Mouse (Mus musculus): ENCODE results near the gene Aqp9.
A peak's percentile ranks its signal among the peaks of the same experiment; 100 is the strongest.

Gene Aqp9

DNA sequence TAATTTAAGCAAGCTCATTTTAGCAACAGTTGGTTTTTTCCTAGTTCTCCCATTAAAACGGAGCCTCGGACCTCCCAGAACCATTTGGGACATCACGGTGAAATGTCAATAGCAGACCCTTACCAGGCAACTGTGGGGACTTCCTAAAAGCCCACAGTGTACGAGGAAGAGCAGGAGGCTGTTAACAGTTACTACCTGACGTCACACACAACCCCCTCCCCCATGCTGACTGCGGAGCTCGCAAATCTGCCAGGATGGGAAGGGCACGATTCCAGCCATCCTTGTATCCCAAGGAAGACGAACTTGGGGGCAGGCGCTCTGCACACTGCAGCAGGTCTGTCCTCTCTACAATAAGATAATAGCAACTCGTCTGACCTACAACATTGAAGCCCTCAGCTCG, at the start of gene Aqp9:
TSS of gene Aqp9 (minus strand) at position 172 of the 400 bp plus-strand sequence.
- no peak for DNase-seq (ENCODE audit: low read depth)

DNA sequence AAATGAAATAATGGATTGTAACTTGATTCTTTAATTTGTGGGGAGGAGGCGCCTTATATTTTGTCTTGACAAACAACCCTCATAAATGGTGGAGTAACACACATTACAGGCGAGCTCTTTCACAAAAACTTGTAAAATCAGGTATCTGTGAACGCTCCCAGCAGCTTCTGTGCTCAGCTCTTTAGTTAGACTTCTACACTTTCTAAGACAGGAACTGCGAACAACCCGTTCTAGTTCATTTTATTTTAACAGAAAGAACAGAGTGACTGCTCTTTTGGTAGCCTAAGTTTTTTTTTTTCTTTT, 49.3 kb upstream of the Aqp9 start:
- no peak for DNase-seq (ENCODE audit: low read depth)

DNA sequence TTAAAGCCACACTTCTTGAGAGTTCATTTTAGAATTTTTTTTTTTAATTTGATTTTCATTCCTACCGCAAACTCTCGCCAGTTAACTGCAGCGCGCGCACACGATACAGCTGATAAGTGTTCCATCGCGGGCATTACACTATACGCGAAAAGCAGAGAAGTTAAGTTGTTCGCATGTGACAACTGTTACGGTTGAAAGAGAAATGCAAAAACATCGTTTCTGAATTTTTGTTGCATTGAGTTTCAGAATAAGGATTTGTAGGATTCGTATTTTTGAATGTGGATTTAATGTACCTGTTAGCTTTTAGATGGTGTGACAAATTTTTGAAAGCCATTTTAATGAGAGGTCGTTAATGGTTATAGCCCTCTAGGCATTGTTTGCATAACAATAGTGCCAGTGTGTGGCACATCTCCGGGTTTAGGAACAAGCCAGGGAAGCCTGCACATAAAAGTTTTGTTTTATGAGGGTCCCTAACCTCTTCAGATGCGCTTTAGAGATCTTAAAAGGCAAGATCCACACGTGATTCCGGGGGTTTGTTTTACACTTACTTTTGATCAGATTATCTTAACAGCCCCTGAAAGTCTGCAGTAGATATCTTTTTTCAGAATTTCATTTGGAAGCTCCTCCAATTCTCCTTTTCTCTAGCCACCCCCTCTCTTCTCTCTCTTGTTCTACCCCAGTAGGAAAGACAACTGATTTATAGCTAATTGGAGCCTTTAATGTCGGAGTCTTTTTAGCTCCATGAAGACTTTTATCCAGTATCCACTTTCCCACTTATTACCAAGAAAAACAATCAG, 48.7 kb upstream of the Aqp9 start:
- DNase-seq (ENCODE audit: low read depth): no peak

DNA sequence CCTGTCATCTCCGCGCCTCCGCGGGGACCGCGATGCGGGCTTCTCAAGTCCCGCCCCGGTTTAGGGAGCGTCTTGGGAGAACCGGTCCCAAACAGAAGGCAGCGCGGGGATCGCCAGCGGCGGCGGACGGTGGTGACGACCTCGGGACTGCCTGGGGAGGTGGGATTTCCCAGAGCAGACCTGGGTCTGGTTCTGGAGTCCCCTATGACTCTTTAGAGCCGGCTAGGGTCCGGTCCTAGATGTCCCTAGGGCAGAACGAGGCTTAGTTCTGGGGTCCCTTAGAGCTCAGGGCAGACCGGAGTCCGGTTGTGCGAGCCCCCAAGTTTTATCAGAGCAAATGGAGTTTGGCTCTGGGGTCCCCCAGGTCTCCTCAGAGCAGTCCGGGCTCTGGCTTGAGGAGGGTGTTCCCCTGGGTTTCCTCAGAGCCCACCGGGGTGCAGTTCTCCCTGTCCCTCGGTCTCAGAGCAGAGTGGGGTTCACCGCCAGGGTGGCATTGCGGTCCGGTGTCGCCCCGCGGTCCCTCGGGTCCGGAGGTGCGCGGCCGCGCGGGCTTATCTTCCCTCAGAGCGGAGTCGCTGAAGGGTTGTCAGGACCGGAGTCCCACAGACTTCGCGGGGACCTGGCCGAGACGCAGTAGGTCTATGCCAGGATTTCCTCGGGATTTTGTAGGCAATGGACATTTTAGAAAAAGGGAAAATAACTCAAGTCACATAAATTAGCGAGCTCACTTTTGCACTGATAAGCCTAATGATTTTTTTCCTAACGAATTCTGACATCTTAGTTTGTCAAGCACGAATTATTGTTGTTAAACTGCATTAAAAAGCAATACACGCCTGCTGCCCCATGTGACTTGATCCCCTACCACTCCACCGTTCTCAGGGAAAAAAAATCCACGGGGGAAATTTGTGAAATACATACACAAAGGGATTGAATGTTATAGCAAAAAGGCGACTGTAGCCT, 47.8 kb upstream of the Aqp9 start:
- no peak for DNase-seq (ENCODE audit: low read depth)

DNA sequence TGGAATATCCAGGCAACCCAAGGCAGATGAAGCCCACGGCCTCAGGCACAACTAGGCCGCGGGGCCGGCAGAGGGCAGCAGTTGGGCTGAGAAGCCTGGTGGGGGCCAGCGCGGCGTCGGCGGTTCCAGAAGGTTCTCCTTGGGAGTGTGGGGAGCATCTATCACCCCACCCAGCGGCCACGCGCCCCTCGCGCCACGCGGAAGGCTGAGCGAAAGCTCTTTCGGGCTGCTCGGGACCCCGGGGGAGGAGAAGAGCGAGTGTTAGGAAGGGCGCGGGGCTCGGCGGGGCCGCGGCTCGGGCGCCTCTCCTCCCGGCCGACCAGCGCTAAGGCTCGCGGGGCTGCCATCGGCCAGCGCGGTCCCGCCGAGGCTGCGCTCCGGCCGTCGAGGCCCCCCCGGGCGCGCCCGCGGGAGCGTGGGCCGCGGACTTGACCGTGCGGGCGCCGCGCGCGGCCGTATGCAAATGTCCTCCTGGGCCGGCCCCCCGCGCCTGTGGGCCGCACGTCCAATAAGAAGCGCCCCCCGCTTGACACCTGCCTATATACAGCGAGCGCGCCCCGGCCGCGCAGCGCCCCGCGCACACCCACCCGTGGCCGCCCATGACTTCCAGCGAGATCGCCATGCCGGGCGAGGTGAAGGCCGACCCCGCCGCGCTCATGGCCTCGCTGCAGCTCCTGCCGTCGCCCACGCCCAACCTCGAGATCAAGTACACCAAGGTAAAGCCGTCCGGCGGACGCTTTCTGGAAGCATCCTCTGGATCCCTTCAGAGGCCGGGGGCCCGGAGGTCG, 47.0 kb upstream of the Aqp9 start, which contains the start of gene Aldh1a2:
TSS of gene Aldh1a2 (plus strand) at position 542 of the 788 bp plus-strand sequence.
- no peak for DNase-seq (ENCODE audit: low read depth)

DNA sequence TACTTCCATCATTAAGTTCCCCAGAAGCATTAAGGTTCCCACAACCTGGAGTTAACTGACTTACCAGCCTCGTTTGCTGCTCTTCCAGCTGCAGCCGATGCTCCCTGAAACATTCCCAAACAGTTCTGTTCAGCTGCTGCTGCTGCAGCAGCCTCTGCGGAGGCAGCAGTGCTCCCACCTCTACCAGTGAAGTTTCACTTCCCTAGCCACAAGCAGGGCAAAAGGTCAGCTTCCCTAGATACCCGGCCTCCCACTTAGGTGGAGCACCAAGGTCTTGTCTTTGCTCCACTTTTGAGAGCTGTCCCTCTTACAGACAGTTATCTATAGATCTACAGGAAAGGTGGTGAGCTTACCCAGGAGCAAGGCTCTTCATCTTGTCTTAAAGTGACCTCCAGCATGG, 45.2 kb upstream of the Aqp9 start:
- DNase-seq (ENCODE audit: low read depth): no peak

DNA sequence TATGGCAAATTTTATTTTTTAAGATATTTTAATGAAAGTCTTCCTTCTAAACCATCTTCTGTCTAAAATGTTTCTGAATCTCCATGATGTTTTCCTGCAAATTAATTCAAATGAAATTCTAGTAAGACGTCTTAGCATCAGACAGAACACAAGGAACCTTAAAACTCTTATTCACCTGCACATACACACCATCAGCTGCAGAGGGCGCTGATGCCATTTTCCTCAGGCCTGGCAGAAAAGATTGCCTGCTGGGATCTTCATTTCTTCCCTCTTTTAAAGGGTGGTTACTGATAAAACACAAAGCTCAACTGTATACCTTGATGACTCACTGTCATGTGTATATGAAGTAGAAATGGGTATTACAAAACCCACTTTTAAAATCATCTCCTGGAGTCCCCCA, 42.4 kb upstream of the Aqp9 start:
- no peak for DNase-seq (ENCODE audit: low read depth)

DNA sequence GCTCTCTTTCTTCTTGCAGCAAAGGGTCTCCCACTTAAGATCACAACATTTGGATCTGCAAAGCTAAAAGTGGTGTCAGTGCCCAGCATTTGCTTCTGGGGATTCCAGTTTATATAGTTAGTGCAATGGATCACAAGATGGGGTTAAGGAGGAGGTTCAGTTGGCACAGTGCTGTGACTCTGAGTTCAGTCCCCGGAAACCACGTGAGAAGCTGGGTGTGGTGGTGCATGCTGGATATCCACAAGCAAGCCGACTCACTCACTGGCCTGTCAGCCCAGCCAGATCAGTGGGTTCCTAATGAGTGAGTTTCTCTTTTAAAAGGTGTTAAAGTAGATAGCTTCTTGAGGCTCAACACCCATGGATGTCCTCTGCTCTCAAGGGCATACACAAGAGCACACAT, 40.8 kb upstream of the Aqp9 start:
- no peak for DNase-seq (ENCODE audit: low read depth)

DNA sequence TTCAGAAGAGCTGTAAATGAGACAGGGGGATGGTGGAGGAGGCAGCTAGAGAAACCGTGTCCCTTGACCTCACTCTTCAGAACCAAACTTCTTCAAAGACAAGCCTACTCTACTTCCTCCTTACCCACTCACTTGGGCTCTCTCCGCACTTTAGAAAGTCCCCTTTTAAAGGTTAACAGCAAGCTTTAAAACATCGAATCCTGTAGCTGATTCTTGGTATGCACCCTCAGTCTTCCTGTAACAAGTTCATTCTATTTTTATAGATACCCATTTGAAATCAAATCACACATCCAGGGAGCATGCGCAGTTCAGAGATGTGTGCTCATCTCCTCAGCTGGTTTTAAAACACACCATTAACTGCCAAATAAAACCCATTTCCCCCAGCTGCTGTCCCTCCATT, 33.8 kb upstream of the Aqp9 start:
- no peak for DNase-seq (ENCODE audit: low read depth)

DNA sequence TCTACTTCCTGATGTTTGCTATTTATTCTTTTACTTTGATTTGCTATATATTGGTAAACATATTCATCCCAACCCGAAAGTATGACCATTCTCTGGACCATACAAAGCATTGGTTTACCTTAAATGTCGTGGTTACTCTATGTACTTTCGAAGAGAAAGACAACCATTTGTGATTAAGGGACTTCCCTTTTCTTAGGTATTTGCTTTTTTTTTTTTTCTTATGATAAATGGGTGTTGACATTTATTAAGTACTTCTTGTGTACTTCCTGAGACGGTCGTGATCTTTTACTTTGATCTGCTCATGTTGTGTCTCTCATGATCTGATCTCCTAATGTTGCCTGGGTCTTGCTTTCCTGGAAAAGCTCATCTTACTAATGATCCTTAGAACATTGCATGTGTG, 30.3 kb upstream of the Aqp9 start:
- no peak for DNase-seq (ENCODE audit: low read depth)

DNA sequence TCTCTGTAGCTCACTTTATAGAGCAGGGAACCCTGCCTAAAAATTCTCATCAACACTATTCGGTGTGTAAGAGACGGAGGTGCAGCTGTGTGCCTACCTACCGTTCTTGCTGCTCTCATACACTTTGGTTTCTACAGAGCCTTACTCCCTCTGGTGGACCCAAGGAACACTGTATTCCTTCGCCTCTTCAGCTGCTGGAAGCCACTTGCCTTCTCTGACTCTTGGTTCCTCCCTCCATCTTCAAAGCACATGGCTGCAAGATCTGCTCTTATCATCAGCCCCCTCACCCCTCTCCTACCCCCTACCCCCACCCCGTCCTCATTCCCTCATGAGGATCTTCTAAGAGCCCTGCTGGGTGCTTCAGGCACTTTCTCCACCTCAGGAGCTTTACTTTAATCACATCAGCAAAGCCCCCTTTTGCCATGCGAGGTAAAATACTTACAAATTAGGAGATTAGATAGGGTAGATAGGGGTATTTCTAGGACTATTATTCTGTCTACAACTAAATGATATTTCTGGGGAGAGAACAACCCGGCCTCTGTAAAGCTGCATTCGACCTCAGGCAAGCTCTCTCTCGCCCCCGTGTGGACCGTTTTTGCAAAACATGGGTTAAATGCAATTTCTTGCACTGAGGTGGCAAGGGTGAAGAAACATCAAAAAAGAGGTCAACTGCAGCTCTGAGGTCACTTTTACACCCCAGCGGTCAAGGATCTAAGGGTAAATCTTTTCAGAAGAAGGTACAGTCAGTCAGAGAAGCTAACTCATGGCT, 20.3 kb upstream of the Aqp9 start:
- peak; percentile 77 for DNase-seq (ENCODE audit: low read depth)

DNA sequence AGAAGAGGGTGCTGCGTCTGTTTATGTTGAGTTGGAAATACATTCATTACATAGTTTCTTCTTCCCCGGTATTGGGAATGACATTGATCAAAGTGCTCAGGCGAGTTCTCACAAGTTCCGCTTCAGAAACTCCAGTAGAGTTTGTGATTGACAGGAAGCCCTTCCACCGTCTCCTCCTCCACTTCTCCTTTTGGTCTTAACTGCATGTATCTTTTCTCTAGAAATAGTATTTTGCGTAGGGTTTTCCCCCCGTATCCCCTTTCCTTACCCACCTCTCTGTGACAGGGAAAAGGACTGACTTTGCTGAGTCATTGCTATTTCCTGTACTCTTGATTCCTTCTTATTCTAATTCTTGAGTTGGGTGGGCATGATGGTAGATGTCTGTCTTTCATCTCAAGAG, 18.9 kb upstream of the Aqp9 start:
- no peak for DNase-seq (ENCODE audit: low read depth)

DNA sequence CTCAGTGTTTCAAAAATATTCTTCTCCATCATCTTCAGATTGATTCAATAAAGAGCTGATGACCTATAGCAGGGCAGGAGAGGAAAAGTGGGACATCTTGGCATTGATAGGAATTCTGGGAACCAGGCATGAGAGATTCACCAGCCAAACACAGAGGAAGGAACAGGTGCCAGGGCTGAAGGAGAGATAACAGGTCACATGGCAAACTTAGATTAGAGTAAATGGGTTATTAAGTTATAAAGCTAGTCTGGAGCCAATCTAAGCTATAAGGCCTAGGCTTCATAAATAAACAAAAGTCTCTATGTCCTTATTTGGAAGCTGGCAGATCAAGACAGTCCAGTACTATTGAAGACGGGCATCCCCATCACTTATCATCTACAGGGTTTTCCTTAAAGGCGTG, 17.3 kb upstream of the Aqp9 start:
- DNase-seq (ENCODE audit: low read depth): no peak

DNA sequence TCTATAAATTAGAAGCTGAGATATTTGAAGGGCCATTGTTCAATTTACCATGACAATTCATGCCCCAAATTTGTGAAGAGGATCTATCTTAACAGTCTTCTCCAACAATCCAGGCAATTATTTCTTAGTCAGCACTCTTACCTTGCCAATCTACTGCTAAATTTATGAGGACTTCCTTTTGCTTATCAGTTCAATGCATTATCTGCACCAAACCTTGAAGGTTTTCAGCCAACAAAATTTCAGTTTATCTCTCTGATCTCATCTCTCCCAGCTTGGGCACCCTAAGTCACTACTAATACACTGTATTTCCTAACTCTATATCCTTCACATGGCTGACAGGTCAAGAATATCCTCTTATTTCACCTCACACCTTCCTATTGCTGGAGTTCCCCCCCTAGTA, 16.8 kb upstream of the Aqp9 start:
- DNase-seq (ENCODE audit: low read depth): no peak

DNA sequence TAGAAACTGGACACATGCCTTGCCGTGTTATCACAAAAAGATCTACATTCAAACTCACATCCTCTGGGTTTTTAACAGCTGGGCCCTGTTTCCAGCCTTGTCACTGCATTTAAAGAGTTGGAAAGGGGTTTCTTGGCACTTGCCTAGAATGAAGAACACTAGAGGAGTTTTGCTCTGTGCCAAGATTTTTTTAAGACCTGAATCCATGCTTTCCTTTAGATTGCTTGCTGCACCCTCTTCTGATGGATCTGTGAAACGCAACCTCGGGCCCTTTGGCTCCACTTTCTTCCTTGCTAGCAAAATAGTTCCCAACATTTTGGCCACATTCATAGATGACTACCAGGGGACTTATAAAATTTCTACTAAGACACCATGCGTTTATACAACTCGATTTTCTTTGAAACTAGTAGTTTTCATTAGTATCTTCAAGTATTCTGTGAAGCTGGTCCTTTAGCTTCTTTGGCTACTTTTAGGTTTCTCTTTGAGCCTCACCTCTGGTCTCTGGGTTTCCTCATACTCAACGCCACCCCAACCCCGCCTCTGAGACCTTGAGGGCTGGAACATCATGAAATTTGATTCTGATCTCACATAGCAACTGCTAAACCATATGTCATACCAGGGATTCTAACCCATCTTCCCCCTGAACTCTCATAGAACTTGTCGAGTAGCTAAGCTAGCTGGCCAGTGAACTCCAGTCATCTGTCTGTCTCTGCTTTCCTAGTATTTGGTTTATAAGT, 11.7 kb upstream of the Aqp9 start:
- DNase-seq (ENCODE audit: low read depth): no peak

DNA sequence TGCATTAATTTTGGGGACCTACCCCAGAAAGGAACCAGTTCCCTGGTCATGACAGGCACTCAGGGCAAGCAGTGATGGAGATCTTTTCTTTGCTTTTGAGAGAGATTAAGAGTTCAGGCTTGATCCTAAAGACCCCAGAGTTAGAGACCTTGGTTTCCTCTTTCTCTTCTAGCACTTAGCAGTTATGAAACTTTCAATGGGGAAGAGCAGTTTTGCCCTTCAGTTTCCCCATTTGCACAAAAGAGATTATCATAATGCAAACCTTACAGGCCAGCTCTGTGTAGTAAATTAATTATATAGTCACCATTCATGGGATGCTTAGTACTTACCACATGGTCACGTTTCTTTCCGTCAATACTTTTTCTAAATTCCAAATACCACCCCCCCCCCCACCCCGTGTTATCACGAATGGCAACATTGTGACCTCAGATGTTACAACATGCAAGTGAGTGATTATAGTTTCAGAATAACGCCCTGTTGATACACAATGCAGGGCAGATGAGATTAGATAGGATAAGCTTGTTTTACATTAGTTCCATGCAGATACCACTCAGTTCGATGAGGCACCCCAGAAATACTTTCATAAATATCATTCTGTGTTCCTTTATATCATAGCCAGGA, 10.9 kb upstream of the Aqp9 start:
- DNase-seq (ENCODE audit: low read depth): no peak

DNA sequence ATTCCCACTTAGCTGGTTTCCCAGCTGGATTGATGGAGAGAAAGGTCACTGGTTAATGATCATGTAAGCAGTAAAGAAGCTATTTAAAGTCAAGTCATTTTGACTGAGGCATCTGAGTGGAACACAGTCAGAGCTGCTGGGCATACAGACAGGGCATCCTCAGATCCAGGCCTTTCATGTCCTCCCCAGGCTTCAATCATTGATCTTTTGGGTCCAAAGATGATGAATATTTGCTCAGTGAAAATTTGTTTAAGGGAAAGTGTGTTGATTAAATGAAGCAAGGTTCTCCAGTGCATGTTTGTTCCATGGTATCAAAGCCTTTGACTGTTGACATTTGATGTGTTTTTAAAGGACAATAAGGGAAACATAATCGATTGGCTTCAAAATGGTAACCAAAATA, 7.2 kb upstream of the Aqp9 start:
- no peak for DNase-seq (ENCODE audit: low read depth)

DNA sequence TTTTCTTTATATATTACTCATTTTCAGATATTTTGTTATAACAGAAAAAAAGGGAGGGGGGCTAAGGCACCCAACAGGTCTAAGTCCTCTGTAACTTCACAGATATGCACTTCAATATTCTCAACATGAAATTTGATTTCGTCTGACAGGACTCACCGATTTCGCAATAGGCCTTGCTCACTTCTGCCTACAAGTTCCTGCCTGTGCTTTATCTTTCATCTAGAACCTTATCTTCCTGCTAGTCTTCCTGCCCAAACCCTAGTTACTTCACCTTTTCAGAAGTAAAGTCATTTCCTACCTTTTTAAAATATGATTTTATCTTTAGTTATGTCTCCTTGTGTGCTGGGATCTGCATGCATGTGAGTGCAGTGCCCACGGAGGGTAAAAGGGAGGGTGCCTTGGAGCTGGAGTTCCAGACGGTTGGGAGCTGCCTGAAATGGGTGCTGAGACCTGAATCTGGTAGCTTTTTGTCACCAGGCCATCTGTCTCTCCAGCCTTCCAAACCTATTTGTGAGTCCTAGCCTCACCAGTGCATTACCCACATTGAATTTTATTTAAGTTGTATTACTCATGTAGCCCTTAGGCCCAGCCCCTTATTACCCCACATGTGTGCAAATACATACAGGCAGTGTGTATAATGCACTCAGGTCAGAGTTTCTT, 6.0 kb upstream of the Aqp9 start:
- DNase-seq (ENCODE audit: low read depth): no peak

DNA sequence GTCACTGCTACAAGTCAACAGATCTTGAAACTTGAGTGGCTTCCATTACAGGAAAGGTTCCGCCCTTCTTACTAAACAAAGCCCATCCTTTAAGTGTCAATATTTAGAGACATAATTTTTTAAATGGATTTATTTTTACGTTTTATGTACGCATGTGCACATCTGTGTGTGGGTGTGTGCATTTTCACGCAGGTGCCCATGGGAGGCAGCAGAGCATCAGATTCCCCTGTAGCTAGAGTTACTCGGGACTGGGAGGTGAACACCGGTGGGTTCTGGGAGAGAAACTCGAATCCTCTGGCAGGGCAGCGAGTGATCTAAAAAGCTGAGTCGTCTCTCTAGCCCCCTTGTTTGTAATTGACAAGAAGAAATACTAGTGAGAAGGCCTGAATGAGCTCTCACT, 5.1 kb upstream of the Aqp9 start:
- no peak for DNase-seq (ENCODE audit: low read depth)

Data from c-Kit-positive CD71-positive TER-119-negative erythroid progenitor cells, embryonic 14.5 days (primary cell).